Mouse (Mus musculus) forebrain, embryonic 10.5 days (tissue): ENCODE measurements around the gene Dnajc3. TPM values are rescaled to one million over a fixed set of nuclear protein-coding genes. Genes with fewer than 3 reads are reported as not detected.

Experiments used
- DNase-seq: peaks from one replicate; pipeline ENCODE4 v3.0.0-alpha.2; 2017; ENCODE audit warnings: low spot score; ENCODE audit errors: extremely low spot score
- H3K27ac ChIP-seq: fragments of 300-500 bp; sonication (generic); 2 replicates; pipeline ENCODE4 v1.5.1; 2016; ENCODE audit warnings: mild to moderate bottlenecking
- H3K27me3 ChIP-seq: fragments of 300-500 bp; sonication (generic); 2 replicates; pipeline ENCODE4 v1.6.1; 2016; ENCODE audit warnings: mild to moderate bottlenecking; ENCODE audit not compliant: poor library complexity, severe bottlenecking
- H3K36me3 ChIP-seq: fragments of 300-500 bp; sonication (generic); replicated peaks from 2 replicates; pipeline ENCODE4 v1.6.1; 2016; ENCODE audit warnings: mild to moderate bottlenecking, moderate library complexity
- H3K4me1 ChIP-seq: fragments of 300-500 bp; sonication (generic); 2 replicates; pipeline ENCODE4 v1.6.1; 2016
- H3K4me3 ChIP-seq: fragments of 300-500 bp; sonication (generic); 2 replicates; pipeline ENCODE4 v1.5.1; 2016; ENCODE audit warnings: mild to moderate bottlenecking, moderate library complexity
- H3K9me3 ChIP-seq: fragments of 300-500 bp; sonication (generic); 2 replicates; pipeline ENCODE4 v1.6.1; 2016; ENCODE audit warnings: mild to moderate bottlenecking, moderate library complexity
- WGBS: fragments of 180-500 bp; shearing (Covaris S2); methylation state at CpG from one replicate; pipeline ENCODE4 v1.1.7; 2016; 5-methylcytosine and 5-hydroxymethylcytosine counted together
- polyA plus RNA-seq: library from polyadenylated mRNA; unstranded; fragments of >200 nt; fragmentation: Nextera tagmentation; extraction: Ambion mirVana; gene quantifications from 2 replicates; pipeline ENCODE4 v1.2.1, GENCODE M21; 2016

The Dnajc3 gene
- polyA plus RNA-seq, 1 experiment from 2014 or later = 28.4 TPM

DNA sequence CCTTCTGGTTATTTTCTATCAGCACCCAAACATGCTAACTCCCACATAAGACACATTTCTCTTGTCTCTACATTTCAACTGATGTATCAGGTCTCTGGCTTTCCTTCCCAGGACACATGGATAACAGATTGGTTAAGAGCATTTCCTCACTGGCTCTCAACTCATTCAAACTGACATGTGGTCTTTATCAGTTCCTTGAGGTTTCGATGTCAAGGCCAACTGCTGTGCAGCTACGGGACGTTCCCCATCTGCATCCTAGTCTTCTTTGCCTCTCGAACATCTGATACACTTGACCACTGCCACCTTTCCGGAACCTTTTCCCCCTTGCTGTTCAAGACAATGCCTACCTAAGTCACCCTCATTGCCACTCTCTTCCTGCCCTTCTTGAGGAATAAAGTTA, 24.1 kb upstream of the Dnajc3 start:
- Histone ChIP-seq H3K4me1 (peaks cover 2% of the 10 kb centered on the region; the same call in 1 of the 2 replicates), H3K4me3 (no peak overlapping the region), H3K27me3 (no peaks in the 10 kb centered on the region), H3K9me3 (no peaks in the 10 kb centered on the region), H3K27ac (no peak overlapping the region), H3K36me3 (peaks cover 91% of the 10 kb centered on the region)
- 84% methylated on average over 5 of the region's 5 CpGs for WGBS
- no peak for DNase-seq

DNA sequence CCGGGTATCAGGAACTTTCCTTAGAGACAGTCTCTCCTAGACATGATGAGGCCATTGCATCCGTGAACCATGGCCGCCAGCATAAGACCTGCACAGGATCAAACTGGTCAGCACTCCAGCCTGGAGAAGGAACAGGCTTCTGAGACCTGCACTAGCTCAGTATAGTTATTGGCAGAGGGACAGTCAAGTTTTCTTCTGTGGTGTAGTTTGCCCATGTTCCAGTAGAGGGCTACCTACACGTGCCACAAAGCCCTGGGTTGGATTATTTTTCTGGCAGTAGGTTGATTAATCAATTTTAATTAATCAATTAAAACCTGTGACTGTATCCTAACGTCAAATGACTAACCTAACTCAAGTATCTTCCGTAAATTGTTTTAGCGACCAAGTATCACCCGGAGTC, 18.8 kb upstream of the Dnajc3 start:
- Histone ChIP-seq H3K9me3 (no peaks in the 10 kb centered on the region), H3K27ac (no peak overlapping the region), H3K4me1 (peaks cover 23% of the 10 kb centered on the region), H3K4me3 (no peak overlapping the region), H3K27me3 (peaks cover 38% of the 10 kb centered on the region), H3K36me3 (peaks cover 69% of the 10 kb centered on the region)
- no peak for DNase-seq
- 72% methylated on average over 8 of the region's 8 CpGs for WGBS

- 64% methylated on average over 7 of the region's 7 CpGs for WGBS
- Histone ChIP-seq H3K9me3 (no peaks in the 10 kb centered on the region), H3K27me3 (peaks cover 46% of the 10 kb centered on the region), H3K4me3 (no peak overlapping the region), H3K36me3 (peaks cover 57% of the 10 kb centered on the region), H3K4me1 (peaks cover 39% of the 10 kb centered on the region), H3K27ac (no peak overlapping the region)
- no peak for DNase-seq
These were observed 17.1 kb upstream of the Dnajc3 start for GRCm38 (mm10) chr14:118920654-118921053.

DNA sequence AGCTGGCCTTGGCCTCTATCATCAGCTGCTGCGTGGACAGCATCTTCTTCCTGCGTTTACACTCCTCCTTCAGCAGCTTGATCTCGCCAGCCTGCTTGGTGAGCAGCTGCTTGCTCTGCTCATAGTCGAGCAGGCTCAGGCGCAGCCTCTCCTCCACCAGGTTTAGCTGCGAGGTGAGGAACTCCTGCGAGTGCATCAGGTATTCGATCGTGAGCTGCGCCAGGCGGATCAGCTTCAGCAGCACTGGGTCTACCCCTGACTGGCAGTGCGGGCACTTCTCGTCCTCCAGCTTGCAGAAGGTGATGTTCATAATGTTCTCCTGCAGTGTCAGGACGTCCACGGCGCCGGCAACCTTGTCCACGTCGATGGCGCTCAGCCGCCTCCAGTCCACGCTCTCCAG, 15.5 kb upstream of the Dnajc3 start:
- DNase-seq = no peak
- H3K4me3 ChIP-seq = peak overlapping the region; percentile 75
- H3K27me3 ChIP-seq = peaks cover 60% of the 10 kb centered on the region
- 19% methylated on average over 22 of the region's 22 CpGs for WGBS
- no peaks in the 10 kb centered on the region for H3K9me3 ChIP-seq
- H3K27ac ChIP-seq = peak overlapping the region; percentile 53; the same call in 1 of the 2 replicates
- H3K4me1 ChIP-seq = peaks cover 44% of the 10 kb centered on the region
- peaks cover 43% of the 10 kb centered on the region for H3K36me3 ChIP-seq

- Histone ChIP-seq H3K9me3 (no peaks in the 10 kb centered on the region), H3K4me1 (peaks cover 44% of the 10 kb centered on the region), H3K36me3 (peaks cover 38% of the 10 kb centered on the region), H3K27me3 (peaks cover 60% of the 10 kb centered on the region), H3K27ac (peak overlapping the region; percentile 53), H3K4me3 (peak overlapping the region; percentile 75)
- 0% methylated on average over 47 of the region's 47 CpGs for WGBS
- peak; percentile 54 for DNase-seq
These were observed 15.1 kb upstream of the Dnajc3 start for GRCm38 (mm10) chr14:118922667-118923184.

DNA sequence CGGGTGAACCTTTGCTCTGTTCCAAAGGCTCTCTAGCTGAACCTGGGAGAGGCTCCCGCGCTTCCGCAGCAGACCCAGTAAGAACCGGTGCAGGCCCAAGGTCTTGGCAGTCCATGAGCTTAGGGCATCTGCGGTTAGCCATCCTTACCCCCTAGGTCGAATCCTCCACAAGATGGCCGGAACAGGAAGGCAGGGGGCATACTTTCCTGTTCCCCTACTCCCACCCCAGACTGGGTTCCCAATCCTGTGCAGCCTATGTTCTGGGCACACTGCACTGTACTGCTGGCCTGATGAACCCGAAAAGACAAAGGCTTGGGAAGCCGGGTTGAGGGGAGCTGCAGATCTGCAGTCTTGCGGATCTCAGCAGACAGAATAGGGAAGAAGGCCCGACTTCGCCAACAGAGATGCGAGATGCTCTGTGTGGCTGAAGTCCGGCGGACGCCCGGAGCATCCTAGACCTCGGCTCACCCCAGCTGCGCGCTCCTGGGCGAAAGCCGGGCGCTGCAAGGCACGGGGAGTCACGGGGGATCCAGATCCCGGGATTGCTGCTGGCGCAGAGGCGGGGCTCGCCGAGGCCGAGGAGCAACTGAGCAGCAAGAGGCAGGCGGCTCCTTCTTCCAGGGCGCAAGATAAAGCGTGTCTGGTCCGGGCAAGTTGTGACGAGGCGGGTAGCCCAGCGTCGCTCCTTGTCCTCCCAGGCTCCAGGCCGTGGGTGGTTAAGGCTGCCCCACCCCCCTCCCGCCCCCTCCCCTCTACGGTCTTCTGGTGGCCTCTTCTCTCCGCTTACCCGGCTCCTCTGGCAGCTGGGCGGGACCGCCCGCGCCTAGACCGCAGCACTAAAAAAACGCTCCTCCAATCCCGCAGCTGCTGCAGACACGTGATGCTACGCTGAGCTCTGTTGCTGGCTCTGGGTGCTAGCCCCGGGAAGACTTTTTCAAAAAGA, 12.8 kb upstream of the Dnajc3 start, which contains the start of gene Dzip1:
TSS of gene Dzip1 (minus strand) at position 788 of the 943 bp plus-strand sequence.
- under 1% methylated on average over 55 of the region's 55 CpGs for WGBS
- Histone ChIP-seq H3K4me1 (peaks cover 44% of the 10 kb centered on the region), H3K27ac (peak within 1 kb of the TSS; percentile 92), H3K27me3 (peaks cover 60% of the 10 kb centered on the region), H3K9me3 (no peaks in the 10 kb centered on the region), H3K36me3 (peaks cover 23% of the 10 kb centered on the region), H3K4me3 (peak within 1 kb of the TSS; percentile 75)
- peak; percentile 80 for DNase-seq

GRCm38 (mm10) chr14:118928565-118928964, 9.2 kb upstream of the Dnajc3 start:
- 87% methylated on average over 3 of the region's 3 CpGs for WGBS
- Histone ChIP-seq H3K4me1 (peaks cover 42% of the 10 kb centered on the region), H3K9me3 (no peaks in the 10 kb centered on the region), H3K27ac (no peak overlapping the region), H3K4me3 (no peak overlapping the region), H3K36me3 (no peaks in the 10 kb centered on the region), H3K27me3 (peaks cover 27% of the 10 kb centered on the region)
- no peak for DNase-seq

- DNase-seq = no peak
- WGBS = 85% methylated on average over 2 of the region's 2 CpGs
- H3K36me3 ChIP-seq = no peaks in the 10 kb centered on the region
- no peaks in the 10 kb centered on the region for H3K9me3 ChIP-seq
- peaks cover 19% of the 10 kb centered on the region for H3K27me3 ChIP-seq
- no peak overlapping the region for H3K4me3 ChIP-seq
- no peak overlapping the region for H3K27ac ChIP-seq
- H3K4me1 ChIP-seq = peaks cover 30% of the 10 kb centered on the region
These were observed 8.0 kb upstream of the Dnajc3 start for GRCm38 (mm10) chr14:118929779-118930178.

GRCm38 (mm10) chr14:118930777-118931176, 7.0 kb upstream of the Dnajc3 start:
- Histone ChIP-seq H3K4me3 (no peak overlapping the region), H3K9me3 (no peaks in the 10 kb centered on the region), H3K36me3 (no peaks in the 10 kb centered on the region), H3K27me3 (peaks cover 21% of the 10 kb centered on the region), H3K4me1 (peaks cover 20% of the 10 kb centered on the region), H3K27ac (no peak overlapping the region)
- WGBS = 81% methylated on average over 2 of the region's 2 CpGs
- no peak for DNase-seq

- DNase-seq = no peak
- Histone ChIP-seq H3K4me1 (peaks cover 17% of the 10 kb centered on the region), H3K27me3 (peaks cover 21% of the 10 kb centered on the region), H3K36me3 (no peaks in the 10 kb centered on the region), H3K9me3 (no peaks in the 10 kb centered on the region), H3K4me3 (no peak overlapping the region), H3K27ac (no peak overlapping the region)
- 60% methylated on average over 2 of the region's 2 CpGs for WGBS
These were observed 6.6 kb upstream of the Dnajc3 start for GRCm38 (mm10) chr14:118931181-118931580.

- Histone ChIP-seq H3K27me3 (peaks cover 20% of the 10 kb centered on the region), H3K4me1 (peaks cover 28% of the 10 kb centered on the region), H3K9me3 (no peaks in the 10 kb centered on the region), H3K4me3 (no peak overlapping the region), H3K27ac (no peak overlapping the region), H3K36me3 (no peaks in the 10 kb centered on the region)
- DNase-seq = no peak
- WGBS = 68% methylated on average over 8 of the region's 8 CpGs
These were observed 4.8 kb upstream of the Dnajc3 start for GRCm38 (mm10) chr14:118932956-118933355.

DNA sequence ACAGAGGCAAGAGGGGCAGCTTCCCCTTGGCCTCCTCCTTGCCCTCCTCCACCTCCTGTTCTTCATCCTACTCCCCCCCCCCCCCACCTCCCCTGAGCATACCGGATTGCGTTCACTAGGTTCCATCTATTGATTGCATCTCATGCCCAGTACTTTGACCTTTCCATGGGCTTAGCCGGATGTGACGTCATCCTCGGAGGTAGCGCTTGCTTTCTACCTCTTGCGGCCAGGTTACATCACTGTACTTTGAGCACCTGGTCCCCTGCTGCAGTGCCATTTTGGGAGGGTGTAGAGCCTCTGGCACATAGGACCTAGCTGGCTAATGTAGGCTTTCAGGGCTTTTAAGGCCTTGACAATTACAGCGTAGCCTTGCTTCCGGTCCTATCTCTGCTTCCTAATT, 3.1 kb upstream of the Dnajc3 start:
- Histone ChIP-seq H3K4me1 (peaks cover 41% of the 10 kb centered on the region), H3K9me3 (no peaks in the 10 kb centered on the region), H3K36me3 (no peaks in the 10 kb centered on the region), H3K27ac (no peak overlapping the region), H3K27me3 (peaks cover 20% of the 10 kb centered on the region), H3K4me3 (no peak overlapping the region)
- DNase-seq = no peak
- WGBS = 90% methylated on average over 9 of the region's 9 CpGs

DNA sequence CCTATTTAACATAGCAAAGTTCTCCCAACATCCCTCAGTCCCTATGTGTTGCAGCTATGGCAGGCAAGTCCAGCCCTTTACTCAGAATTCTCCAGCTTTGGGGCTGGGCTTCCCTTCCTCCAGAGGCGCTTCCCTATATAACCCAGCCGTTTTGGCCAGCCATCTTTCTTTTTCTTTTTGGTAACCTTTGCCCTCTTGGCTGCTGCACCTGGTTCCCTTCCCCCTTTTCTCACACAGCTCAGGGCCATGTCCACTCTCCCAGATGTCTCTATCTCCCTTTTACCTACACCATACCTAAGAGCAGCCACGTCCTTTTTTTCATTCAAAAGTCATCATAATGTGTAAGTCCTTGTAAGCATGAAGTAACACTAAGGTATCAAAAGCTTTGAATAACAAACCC, 1.5 kb upstream of the Dnajc3 start:
- 65% methylated on average over 3 of the region's 3 CpGs for WGBS
- Histone ChIP-seq H3K9me3 (no peaks in the 10 kb centered on the region), H3K4me3 (no peak overlapping the region), H3K27ac (no peak overlapping the region), H3K27me3 (peaks cover 20% of the 10 kb centered on the region), H3K4me1 (peaks cover 49% of the 10 kb centered on the region), H3K36me3 (no peaks in the 10 kb centered on the region)
- no peak for DNase-seq
